Mouse (Mus musculus): ENCODE data around the gene Slc7a14.

Gene Slc7a14

DNA sequence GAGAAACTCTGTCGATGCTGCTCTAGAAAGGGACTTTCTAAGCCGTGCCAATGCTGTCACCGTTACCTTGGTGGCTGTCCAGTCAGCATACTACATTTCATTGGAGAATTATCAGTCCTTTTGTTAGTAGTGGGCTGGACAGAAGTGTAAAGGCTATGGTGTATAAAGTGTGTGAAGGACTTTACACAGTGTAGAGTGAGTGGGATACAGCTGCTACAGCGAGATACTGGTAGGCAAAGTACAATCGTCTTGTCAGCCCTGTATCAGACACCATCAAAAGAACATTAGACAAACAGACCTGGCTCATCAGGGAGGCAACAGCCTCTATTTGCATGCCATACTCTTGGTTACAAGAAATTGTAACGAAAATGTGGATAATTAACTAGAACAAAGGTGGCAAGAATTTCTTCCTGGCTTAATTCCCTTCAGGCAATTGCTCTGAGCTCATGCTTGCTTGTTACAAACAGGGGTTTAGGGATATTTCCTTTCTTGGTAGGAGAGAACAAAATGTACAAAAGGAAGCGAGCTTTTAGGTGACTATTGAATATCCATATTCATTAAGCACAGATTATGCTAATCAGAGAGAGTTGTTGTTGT is 48.7 kb downstream of the Slc7a14 start:
- no peak for DNase-seq (ENCODE audit: low spot score in 2 of 2)

GRCm38 (mm10) chr3:31260964-31261346 is 49.2 kb downstream of the Slc7a14 start:
- no peak for DNase-seq (ENCODE audit: low spot score in 2 of 2)

- no peak for DNase-seq (ENCODE audit: low spot score in 2 of 2)
These were observed 49.7 kb downstream of the Slc7a14 start for GRCm38 (mm10) chr3:31260329-31260963.

DNA sequence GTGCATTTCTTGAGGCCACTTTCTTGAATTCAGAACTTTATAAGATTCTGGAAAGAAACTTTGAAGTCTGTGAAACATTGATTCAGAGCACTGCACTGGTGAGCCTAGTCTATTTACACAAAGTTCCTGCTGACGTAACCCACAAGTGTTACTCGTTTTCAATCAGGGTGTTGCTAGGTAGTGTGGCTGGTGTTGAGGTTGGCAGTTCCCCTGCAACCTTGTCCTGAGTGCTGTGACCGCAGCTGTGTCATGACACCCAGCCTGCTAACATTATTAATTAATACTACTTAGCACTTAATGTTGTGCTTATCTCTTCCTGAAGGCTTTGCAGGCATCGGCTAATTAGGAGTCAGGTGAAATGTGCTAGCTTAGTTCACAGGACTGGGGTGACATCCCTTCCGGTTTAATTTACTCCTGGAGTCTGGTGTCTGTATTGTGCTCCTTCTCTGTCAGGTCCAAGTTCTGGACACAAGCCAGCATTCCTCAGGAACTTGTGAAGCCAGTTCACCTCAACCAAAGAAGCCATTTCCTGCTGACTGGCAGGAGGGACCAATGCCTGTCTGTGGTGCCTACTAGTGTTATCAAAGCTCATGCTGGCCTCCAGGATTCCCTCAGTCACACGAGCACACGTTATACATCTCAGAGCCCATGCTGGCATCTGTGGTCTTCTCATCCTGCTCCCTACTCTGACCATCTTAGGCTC is 50.5 kb downstream of the Slc7a14 start:
- no peak for DNase-seq (ENCODE audit: low spot score in 2 of 2)

DNA sequence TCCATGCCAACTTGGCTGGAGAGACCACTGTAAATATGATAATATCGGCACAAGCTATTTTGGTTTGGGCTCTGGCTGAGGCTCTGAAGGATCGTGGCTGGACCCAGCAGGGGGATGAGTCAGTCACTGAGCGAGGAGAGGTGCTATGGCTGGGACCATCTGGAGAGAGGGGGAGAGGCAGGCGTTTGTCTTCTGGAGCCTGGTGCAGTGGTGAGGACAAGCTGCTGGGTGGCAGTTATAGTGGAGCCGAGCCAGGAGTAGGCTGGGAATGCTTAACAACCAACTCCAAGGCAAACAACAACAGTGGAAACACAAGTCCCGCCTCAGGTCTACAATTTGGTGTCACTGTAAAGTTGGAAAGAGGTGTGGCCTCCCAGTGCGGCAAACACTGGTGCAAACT is 55.8 kb downstream of the Slc7a14 start:
- peak; percentile 75 to 80 for DNase-seq (ENCODE audit: low spot score in 2 of 2)

GRCm38 (mm10) chr3:31253862-31254261 is 56.3 kb downstream of the Slc7a14 start:
- DNase-seq (ENCODE audit: low spot score in 2 of 2), result no peak

GRCm38 (mm10) chr3:31252566-31252965 is 57.6 kb downstream of the Slc7a14 start:
- no peak for DNase-seq (ENCODE audit: low spot score in 2 of 2)

DNA sequence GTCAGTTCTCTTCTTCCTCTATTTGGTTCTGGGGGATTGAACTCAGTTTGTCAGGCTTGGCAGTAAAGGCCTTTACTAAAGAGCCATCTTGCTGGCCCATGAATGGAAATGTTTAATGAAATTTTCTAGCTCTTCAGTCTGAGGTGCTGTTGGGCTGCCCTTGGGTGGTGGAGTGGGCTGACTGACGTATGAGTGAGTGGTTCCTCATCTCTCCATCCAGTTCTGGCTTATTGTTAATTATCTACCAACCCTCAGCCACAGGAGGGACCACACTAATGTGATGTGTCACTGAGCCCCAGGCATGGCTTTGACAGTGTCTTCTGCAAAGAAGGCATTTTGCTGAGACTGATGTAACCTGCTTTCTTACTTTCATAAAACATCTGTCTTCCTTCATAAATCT is 66.7 kb downstream of the Slc7a14 start:
- DNase-seq (ENCODE audit: low spot score in 2 of 2), result no peak

DNA sequence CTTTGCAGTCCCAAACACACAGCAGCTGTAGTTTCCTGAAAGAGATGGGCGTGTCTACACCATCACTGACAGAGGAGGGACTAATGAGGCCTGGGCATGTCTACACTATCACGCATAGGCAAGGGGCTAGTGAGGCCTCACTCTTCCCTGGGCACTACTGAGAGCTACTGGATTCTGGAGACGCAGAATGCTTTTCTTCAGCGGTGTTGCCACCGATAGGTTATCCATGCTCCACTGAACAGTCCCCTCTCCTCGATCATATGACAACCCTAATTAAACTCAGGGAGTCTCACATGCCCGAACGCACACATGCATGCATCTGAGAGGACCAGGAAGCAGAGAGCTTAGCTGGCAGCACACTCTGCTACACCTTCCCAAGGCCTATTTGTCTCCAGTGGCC is 69.3 kb downstream of the Slc7a14 start:
- DNase-seq (ENCODE audit: low spot score in 2 of 2), result no peak

- no peak for DNase-seq (ENCODE audit: low spot score in 2 of 2)
These were observed 70.5 kb downstream of the Slc7a14 start for GRCm38 (mm10) chr3:31239645-31240044.

DNA sequence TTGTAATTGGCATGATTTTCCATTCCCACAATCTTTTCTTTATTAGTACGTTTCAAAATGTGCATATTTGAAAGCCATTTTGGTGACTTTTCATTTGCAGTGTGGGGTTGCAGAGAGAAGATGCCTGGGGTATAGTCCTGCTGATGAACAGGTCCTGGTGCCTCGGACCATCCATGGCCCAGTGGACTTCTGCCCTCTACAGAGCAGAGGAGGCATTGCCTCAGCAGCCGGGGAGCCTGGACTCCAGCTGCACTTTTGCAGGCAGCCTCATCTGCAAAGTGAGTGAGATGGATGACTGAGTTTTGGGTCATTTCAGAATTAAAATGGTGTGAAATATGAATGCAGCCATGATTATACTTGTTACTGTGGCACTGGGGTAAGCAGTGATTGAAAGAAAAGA is 72.2 kb downstream of the Slc7a14 start:
- no peak for DNase-seq (ENCODE audit: low spot score in 2 of 2)

DNA sequence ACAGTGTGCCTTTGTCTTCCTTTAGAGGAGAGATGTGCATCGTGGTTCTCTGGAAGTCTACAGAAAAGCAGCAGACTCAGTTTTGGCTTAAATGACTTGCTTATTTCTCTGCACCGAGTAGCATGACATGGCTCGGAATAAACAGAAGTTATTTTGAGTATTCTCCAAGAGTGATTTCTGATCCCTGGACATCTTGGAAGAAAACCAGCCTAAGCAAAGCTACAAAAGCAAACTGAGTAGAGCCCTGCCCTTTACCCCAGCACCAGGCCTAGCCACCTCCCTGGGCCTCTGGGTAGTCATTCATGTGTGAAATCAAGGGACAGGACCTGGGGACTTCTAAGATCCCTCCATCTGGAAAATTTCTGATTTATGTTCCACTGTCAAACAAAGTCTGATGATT is 74.0 kb downstream of the Slc7a14 start:
- no peak for DNase-seq (ENCODE audit: low spot score in 2 of 2)

DNA sequence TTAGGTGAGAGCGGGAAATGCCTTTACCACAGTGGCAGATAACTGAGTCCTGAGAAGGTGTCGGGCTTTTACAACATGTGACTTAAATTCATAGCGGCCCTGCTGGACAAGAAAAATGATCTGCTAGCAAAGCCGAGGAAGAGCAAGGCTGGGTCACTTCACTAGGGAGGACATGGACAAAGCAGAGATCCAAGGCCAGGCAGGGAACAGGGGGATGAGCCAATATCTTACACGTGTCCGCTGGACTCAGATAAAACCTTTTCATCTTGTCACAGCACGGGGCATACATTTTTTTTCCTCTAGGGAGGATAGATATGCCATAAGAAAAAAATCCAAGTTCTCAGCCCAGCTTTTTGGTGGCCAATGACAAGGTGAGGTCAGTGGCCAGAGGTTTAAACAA is 75.8 kb downstream of the Slc7a14 start:
- no peak for DNase-seq (ENCODE audit: low spot score in 2 of 2)

GRCm38 (mm10) chr3:31233746-31234312 is 76.3 kb downstream of the Slc7a14 start:
- no peak for DNase-seq (ENCODE audit: low spot score in 2 of 2)

GRCm38 (mm10) chr3:31229281-31229680 is 80.9 kb downstream of the Slc7a14 start:
- DNase-seq (ENCODE audit: low spot score in 2 of 2), result no peak

GRCm38 (mm10) chr3:31228487-31228886 is 81.7 kb downstream of the Slc7a14 start:
- DNase-seq (ENCODE audit: low spot score in 2 of 2), result no peak

DNA sequence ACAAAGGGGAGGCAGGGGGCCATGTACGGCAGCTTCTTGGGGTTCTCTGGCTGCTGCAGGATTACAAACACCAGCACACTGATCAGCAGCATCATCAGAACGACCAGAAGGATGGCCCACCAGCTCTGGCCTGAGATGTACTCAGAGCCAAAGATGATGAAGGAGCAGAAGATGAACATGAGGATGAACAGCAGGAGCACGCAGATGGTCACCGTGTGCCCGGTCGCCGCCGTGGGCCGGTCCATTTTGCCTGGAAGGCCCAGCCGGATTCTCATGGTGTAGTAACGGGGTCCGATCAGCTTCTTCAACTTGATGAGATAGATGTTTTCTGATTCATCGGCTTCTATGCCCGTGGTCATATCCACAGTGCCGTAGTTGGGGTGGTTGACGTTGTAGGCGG is 86.6 kb downstream of the Slc7a14 start:
- DNase-seq (ENCODE audit: low spot score in 2 of 2), result no peak

GRCm38 (mm10) chr3:31220040-31220439 is 90.1 kb downstream of the Slc7a14 start:
- no peak for DNase-seq (ENCODE audit: low spot score in 2 of 2)

GRCm38 (mm10) chr3:31219483-31219882 is 90.7 kb downstream of the Slc7a14 start:
- DNase-seq (ENCODE audit: low spot score in 2 of 2), result no peak

- no peak for DNase-seq (ENCODE audit: low spot score in 2 of 2)
These were observed 92.7 kb downstream of the Slc7a14 start for GRCm38 (mm10) chr3:31217523-31217922.

- DNase-seq (ENCODE audit: low spot score in 2 of 2), result no peak
These were observed 96.4 kb downstream of the Slc7a14 start for GRCm38 (mm10) chr3:31213802-31214201.

DNA sequence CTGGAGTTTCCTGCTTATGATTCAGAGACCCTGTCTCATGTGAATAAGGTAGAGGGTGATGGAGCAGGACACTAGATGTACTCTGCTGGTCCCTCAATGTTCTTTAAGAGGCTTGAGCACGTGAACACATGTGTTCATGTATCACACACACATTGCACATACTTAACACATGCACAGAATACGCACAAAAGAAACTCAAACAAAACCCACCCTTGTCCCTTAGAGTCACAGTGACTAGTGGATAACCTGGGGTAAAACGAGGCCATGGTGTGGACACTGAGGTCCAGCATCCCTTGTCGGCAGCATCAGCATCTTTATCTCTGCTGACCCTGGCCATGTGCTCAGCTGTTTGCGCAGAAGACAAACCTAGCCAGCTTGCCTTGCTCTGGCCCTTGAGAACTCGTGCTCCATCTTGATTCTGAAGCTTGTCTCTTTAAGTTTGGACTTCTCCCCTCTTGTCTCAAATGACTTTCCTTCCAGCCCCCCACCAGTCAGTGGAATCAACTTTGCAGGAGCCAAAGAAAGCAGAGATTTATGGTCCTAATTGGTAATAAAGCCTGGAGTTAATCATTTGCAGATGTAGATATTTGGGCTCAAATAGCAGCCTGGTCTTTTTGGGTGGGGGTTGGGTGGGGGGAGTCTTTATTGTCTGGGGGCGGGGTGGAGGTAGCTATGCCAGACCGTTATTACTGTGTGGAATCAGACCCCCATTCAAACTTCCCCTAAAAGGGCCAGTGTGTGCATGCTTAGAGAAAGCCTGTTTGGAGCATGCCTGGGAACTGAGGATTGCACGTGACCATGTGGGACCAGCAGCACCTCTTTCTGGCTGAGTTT is 97.8 kb downstream of the Slc7a14 start:
- no peak for DNase-seq (ENCODE audit: low spot score in 2 of 2)

Measured in frontal cortex, postnatal 36 days (tissue).